Mouse (Mus musculus) myocyte (in vitro differentiated cells): ENCODE data around the gene Tnnc1.

Source experiments
- CEBPB ChIP-seq: IDR thresholded peaks from 2 replicates; pipeline ENCODE4 v1.6.1; 2011; ENCODE audit warnings: mild to moderate bottlenecking, moderate library complexity; ENCODE audit not compliant: poor library complexity, insufficient read depth, severe bottlenecking
- E2F4 ChIP-seq: IDR thresholded peaks from one replicate; pipeline ENCODE4 v1.6.1; 2011; ENCODE audit warnings: mild to moderate bottlenecking, control low read depth, moderate library complexity; ENCODE audit not compliant: insufficient read depth
- MAX ChIP-seq: IDR thresholded peaks from one replicate; pipeline ENCODE4 v1.6.1; 2011; ENCODE audit warnings: low read depth, mild to moderate bottlenecking, control low read depth
- MYOD1 ChIP-seq, 3 experiments: IDR thresholded peaks; one replicate each; pipeline ENCODE4 v1.6.1; 2011; ENCODE audit warnings: control low read depth in 2 of 3, low read depth in 2 of 3, mild to moderate bottlenecking in 2 of 3, moderate library complexity in 1 of 3; ENCODE audit not compliant: insufficient read length in 2 of 3, control insufficient read depth in 1 of 3
- MYOG ChIP-seq, 3 experiments: IDR thresholded peaks; one replicate each; pipeline ENCODE4 v1.6.1; 2011; ENCODE audit warnings: control low read depth in 2 of 3, low read depth in 2 of 3, mild to moderate bottlenecking in 2 of 3; ENCODE audit not compliant: insufficient read length in 2 of 3, control insufficient read depth in 1 of 3, insufficient read depth in 1 of 3
- POLR2A ChIP-seq: IDR thresholded peaks from one replicate; pipeline ENCODE4 v1.6.1; 2011; ENCODE audit warnings: low read depth, mild to moderate bottlenecking, control low read depth, moderate library complexity; ENCODE audit not compliant: insufficient read length
- POLR2AphosphoS2 ChIP-seq: IDR thresholded peaks from one replicate; pipeline ENCODE4 v1.6.1; 2011; ENCODE audit warnings: low read depth, control low read depth; ENCODE audit not compliant: insufficient read length
- SRF ChIP-seq: IDR thresholded peaks from one replicate; pipeline ENCODE4 v1.6.1; 2011; ENCODE audit warnings: low read depth; ENCODE audit not compliant: control insufficient read depth, insufficient read length
- TCF12 ChIP-seq: IDR thresholded peaks from one replicate; pipeline ENCODE4 v1.6.1; 2011; ENCODE audit warnings: mild to moderate bottlenecking, control low read depth; ENCODE audit not compliant: poor library complexity, insufficient read depth, severe bottlenecking
- TCF3 ChIP-seq: IDR thresholded peaks from one replicate; pipeline ENCODE4 v1.6.1; 2011; ENCODE audit warnings: low read depth, control low read depth; ENCODE audit not compliant: insufficient read length
- USF1 ChIP-seq: IDR thresholded peaks from one replicate; pipeline ENCODE4 v1.6.1; 2011; ENCODE audit warnings: low read depth, mild to moderate bottlenecking, control low read depth, moderate library complexity

DNA sequence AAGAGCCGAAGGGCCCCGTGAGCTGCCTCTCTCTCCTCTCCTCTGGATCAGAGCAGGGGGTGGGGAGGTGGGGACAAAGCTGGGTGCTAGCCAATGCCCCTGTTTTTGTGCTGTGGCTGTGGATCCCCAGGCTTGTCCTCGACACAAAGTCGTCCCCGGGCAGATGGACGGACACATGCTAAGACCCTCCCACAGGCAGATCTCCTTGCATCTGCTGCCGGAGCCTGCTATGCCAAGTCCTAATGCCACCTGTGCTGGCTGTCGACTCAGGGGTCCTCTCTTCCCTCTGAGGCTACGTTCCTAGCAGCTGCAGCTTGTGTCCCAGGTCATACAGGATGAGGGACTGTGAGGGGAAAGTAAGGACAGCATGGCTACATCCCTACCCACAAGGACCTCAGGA lies 41.3 kb upstream of the Tnnc1 start:
- no peak for TF ChIP-seq POLR2A
- TF ChIP-seq MYOG (IDR thresholded peaks at IDR 0.05; ENCODE audit: control insufficient read depth in 1 of 3, insufficient read depth in 1 of 3, insufficient read length in 2 of 3, low read depth in 2 of 3) = peak in 2 of 3 experiments; percentile 8 to 33
- TF ChIP-seq USF1 = no peak
- no peak for TF ChIP-seq CEBPB
- TF ChIP-seq TCF12 = no peak
- no peak for TF ChIP-seq SRF
- no peak for TF ChIP-seq E2F4
- TF ChIP-seq POLR2AphosphoS2 = no peak
- no peak for TF ChIP-seq MAX
- peak in 2 of 3 experiments; percentile 28 for TF ChIP-seq MYOD1 (IDR thresholded peaks at IDR 0.05; ENCODE audit: control insufficient read depth in 1 of 3, insufficient read length in 2 of 3, low read depth in 2 of 3)
- no peak for TF ChIP-seq TCF3
